Mouse (Mus musculus) gonadal fat pad, adult 2 months (tissue): ENCODE data around the gene B3gnt7. TPM values are rescaled to one million over a fixed set of nuclear protein-coding genes. Genes with fewer than 3 reads are reported as not detected.
"Not testable (repeated sequence)": the region's sequence is repeated elsewhere in the genome, so short reads cannot be mapped to it uniquely, and the experiment has no call there.

Source experiments
- DNase-seq: peaks from one replicate; pipeline ENCODE4 v3.0.0-alpha.2; 2012; ENCODE audit warnings: low read depth
- polyA plus RNA-seq: library from polyadenylated mRNA; depleted of rRNA; stranded (reverse); fragments of >200 nt; gene quantifications from 2 replicates; pipeline ENCODE4 v1.2.3, GENCODE M21; 2012

Gene B3gnt7
- polyA plus RNA-seq, 1 experiment = 10.7 TPM

GRCm38 (mm10) chr1:86301221-86302091, 1.2 kb upstream of the B3gnt7 start:
- DNase-seq = no peak

GRCm38 (mm10) chr1:86303063-86303872, 636 bp downstream of the B3gnt7 start:
- DNase-seq = no peak

- no peak for DNase-seq
Measured at GRCm38 (mm10) chr1:86303873-86304250, 1.2 kb downstream of the B3gnt7 start.

- no peak for DNase-seq
Measured at GRCm38 (mm10) chr1:86306686-86307085, 4.1 kb downstream of the B3gnt7 start.

GRCm38 (mm10) chr1:86307177-86307762, 4.6 kb downstream of the B3gnt7 start:
- DNase-seq = no peak

GRCm38 (mm10) chr1:86307871-86308641, 5.4 kb downstream of the B3gnt7 start:
- DNase-seq = no peak

- DNase-seq = no peak
Measured at GRCm38 (mm10) chr1:86309270-86309833, 6.7 kb downstream of the B3gnt7 start.

- DNase-seq = no peak
Measured at GRCm38 (mm10) chr1:86310536-86311310, 8.1 kb downstream of the B3gnt7 start.

GRCm38 (mm10) chr1:86311467-86312005, 8.9 kb downstream of the B3gnt7 start:
- no peak for DNase-seq

GRCm38 (mm10) chr1:86312269-86312668, 9.6 kb downstream of the B3gnt7 start:
- no peak for DNase-seq

- DNase-seq = no peak
Measured at GRCm38 (mm10) chr1:86313096-86313771, 10.6 kb downstream of the B3gnt7 start.

- no peak for DNase-seq
Measured at GRCm38 (mm10) chr1:86313772-86314125, 11.1 kb downstream of the B3gnt7 start.

- no peak for DNase-seq
Measured at GRCm38 (mm10) chr1:86320822-86321413, 18.3 kb downstream of the B3gnt7 start.

GRCm38 (mm10) chr1:86336330-86336729, 33.7 kb downstream of the B3gnt7 start:
- DNase-seq = no peak

- no peak for DNase-seq
Measured at GRCm38 (mm10) chr1:86339156-86339812, 36.7 kb downstream of the B3gnt7 start.

GRCm38 (mm10) chr1:86341096-86341495, 38.5 kb downstream of the B3gnt7 start:
- DNase-seq = not testable (repeated sequence)

GRCm38 (mm10) chr1:86342371-86342770, 39.7 kb downstream of the B3gnt7 start:
- DNase-seq = no peak

GRCm38 (mm10) chr1:86343087-86343645, 40.5 kb downstream of the B3gnt7 start:
- DNase-seq = no peak
